Mouse (Mus musculus) ES-E14 (cell line): ENCODE results near the gene Magi1.

Source experiments
- CHD2 ChIP-seq: IDR thresholded peaks from 2 replicates; pipeline ENCODE4 v1.6.1; 2014; ENCODE audit warnings: mild to moderate bottlenecking, low read depth, low read length, inconsistent platforms
- HCFC1 ChIP-seq: IDR thresholded peaks from 2 replicates; pipeline ENCODE4 v1.6.1; 2012; ENCODE audit warnings: low read length, inconsistent platforms, borderline replicate concordance; ENCODE audit not compliant: insufficient read depth
- MAFK ChIP-seq: IDR thresholded peaks from 2 replicates; pipeline ENCODE4 v1.6.1; 2014; ENCODE audit warnings: mild to moderate bottlenecking, low read depth, low read length, inconsistent platforms; ENCODE audit not compliant: insufficient read depth
- ZC3H11A ChIP-seq: IDR thresholded peaks from 2 replicates; pipeline ENCODE4 v1.6.1; 2012; ENCODE audit warnings: low read depth, mild to moderate bottlenecking, inconsistent platforms, low read length, borderline replicate concordance
- ZNF384 ChIP-seq: IDR thresholded peaks from 2 replicates; pipeline ENCODE4 v1.6.1; 2012; ENCODE audit warnings: low read depth, low read length, inconsistent platforms

DNA sequence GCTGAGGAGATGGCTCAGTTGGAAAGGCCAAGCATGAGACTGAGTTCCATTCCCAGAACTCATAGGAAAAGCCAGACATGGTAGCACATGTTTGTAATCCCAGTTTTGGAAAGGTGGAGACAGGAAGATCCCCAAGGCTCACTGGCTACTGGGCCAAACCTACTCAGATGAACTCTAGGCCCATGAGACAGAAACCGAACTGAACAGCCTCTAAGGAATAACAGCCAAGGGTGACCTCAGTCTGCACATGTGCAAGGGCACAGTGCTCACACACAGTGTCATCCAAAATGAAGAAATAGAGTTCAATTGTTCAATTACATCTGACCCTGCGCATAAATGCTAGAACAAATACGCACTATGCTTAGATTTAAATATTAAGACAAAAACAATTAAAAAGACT, 547.6 kb downstream of the Magi1 start:
- no peak for TF ChIP-seq ZNF384
- TF ChIP-seq ZC3H11A: no peak
- no peak for TF ChIP-seq HCFC1
- no peak for TF ChIP-seq CHD2
- TF ChIP-seq MAFK: no peak
